Mouse (Mus musculus): ENCODE data around the gene Cd2bp2. TPM values are rescaled to one million over a fixed set of nuclear protein-coding genes. Genes with fewer than 3 reads are reported as not detected.

Cd2bp2 gene
- polyA plus RNA-seq, 1 experiment from 2014 or later = 58.1 TPM

GRCm38 (mm10) chr7:127162546-127162945 lies 33.3 kb downstream of the Cd2bp2 start:
- no peak for ATAC-seq (ENCODE audit: low read depth)
- Histone ChIP-seq H3K9ac (replicated peaks; ENCODE audit: low read depth, low read length) (no peak overlapping the region), H3K4me2 (ENCODE audit: low read depth, low read length) (no peak overlapping the region), H3K4me3 (ENCODE audit: low read depth, low read length) (no peak overlapping the region), H3K27ac (ENCODE audit: low read depth, low read length) (no peak overlapping the region), H3K27me3 (ENCODE audit: control insufficient read depth, insufficient read depth, low read length) (no peaks in the 10 kb centered on the region), H3K9me3 (ENCODE audit: control insufficient read depth, low read length) (no peaks in the 10 kb centered on the region), H3K36me3 (ENCODE audit: control insufficient read depth, insufficient read depth, low read length) (no peaks in the 10 kb centered on the region), H3K4me1 (ENCODE audit: control insufficient read depth, insufficient read depth, low read length) (no peaks in the 10 kb centered on the region)
- 85% methylated on average over 5 of the region's 5 CpGs for WGBS

GRCm38 (mm10) chr7:127157548-127157947 lies 38.3 kb downstream of the Cd2bp2 start:
- no peak for ATAC-seq (ENCODE audit: low read depth)
- Histone ChIP-seq H3K9me3 (ENCODE audit: control insufficient read depth, low read length) (no peaks in the 10 kb centered on the region), H3K36me3 (ENCODE audit: control insufficient read depth, insufficient read depth, low read length) (no peaks in the 10 kb centered on the region), H3K27ac (ENCODE audit: low read depth, low read length) (no peak overlapping the region), H3K4me1 (ENCODE audit: control insufficient read depth, insufficient read depth, low read length) (no peaks in the 10 kb centered on the region), H3K4me2 (ENCODE audit: low read depth, low read length) (no peak overlapping the region), H3K27me3 (ENCODE audit: control insufficient read depth, insufficient read depth, low read length) (no peaks in the 10 kb centered on the region), H3K4me3 (ENCODE audit: low read depth, low read length) (no peak overlapping the region), H3K9ac (replicated peaks; ENCODE audit: low read depth, low read length) (no peak overlapping the region)
- WGBS = 89% methylated on average over 4 of the region's 4 CpGs

GRCm38 (mm10) chr7:127153477-127153876 lies 42.4 kb downstream of the Cd2bp2 start:
- Histone ChIP-seq H3K4me1 (ENCODE audit: control insufficient read depth, insufficient read depth, low read length) (no peaks in the 10 kb centered on the region), H3K9me3 (ENCODE audit: control insufficient read depth, low read length) (no peaks in the 10 kb centered on the region), H3K36me3 (ENCODE audit: control insufficient read depth, insufficient read depth, low read length) (no peaks in the 10 kb centered on the region), H3K4me3 (ENCODE audit: low read depth, low read length) (no peak overlapping the region), H3K9ac (replicated peaks; ENCODE audit: low read depth, low read length) (no peak overlapping the region), H3K4me2 (ENCODE audit: low read depth, low read length) (no peak overlapping the region), H3K27me3 (ENCODE audit: control insufficient read depth, insufficient read depth, low read length) (no peaks in the 10 kb centered on the region), H3K27ac (ENCODE audit: low read depth, low read length) (no peak overlapping the region)
- ATAC-seq (ENCODE audit: low read depth) = no peak
- 84% methylated on average over 3 of the region's 3 CpGs for WGBS

DNA sequence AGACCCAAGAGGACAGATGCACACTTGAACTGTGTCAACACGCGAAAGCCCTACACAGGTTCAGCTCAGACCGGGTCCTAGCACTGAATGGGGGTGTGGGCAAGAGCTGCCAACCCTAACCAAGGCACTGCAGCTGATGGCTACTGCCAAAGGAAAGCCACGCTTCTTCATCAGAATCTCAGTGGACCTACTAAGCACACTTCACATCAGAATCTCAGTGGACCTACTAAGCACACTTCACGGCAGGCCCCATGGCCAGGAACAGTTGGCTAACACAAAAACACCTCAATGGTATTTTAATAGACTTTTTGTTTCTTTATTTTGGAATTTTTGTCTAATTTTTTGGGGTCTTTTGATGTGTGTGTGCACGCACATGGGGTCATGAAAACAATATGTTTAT lies 43.4 kb downstream of the Cd2bp2 start:
- H3K9me3 ChIP-seq (ENCODE audit: control insufficient read depth, low read length) = no peaks in the 10 kb centered on the region
- H3K36me3 ChIP-seq (ENCODE audit: control insufficient read depth, insufficient read depth, low read length) = no peaks in the 10 kb centered on the region
- H3K9ac ChIP-seq (replicated peaks; ENCODE audit: low read depth, low read length) = no peak overlapping the region
- H3K27ac ChIP-seq (ENCODE audit: low read depth, low read length) = no peak overlapping the region
- H3K4me1 ChIP-seq (ENCODE audit: control insufficient read depth, insufficient read depth, low read length) = no peaks in the 10 kb centered on the region
- ATAC-seq (ENCODE audit: low read depth) = no peak
- no peaks in the 10 kb centered on the region for H3K27me3 ChIP-seq (ENCODE audit: control insufficient read depth, insufficient read depth, low read length)
- no peak overlapping the region for H3K4me2 ChIP-seq (ENCODE audit: low read depth, low read length)
- no peak overlapping the region for H3K4me3 ChIP-seq (ENCODE audit: low read depth, low read length)
- 93% methylated on average over 6 of the region's 6 CpGs for WGBS

DNA sequence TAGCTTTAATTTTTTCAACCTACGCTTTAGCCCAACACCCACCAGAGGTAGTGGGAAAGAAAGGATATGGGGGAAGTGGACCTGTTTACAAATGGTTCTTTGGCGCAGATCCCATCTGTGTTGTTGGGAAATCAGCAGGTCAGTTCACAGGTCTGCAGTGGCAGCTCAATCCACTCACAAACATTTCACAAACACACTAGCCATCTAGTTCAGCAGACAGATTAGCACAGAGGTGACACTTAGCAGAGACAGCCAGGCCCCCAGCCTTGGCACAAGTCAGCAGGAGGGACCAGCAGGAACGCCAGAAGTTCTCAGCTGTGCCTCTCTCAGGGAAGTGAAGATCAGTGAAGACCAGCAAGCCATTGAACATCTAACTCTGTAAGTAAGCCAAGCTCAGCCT lies 47.9 kb downstream of the Cd2bp2 start:
- no peaks in the 10 kb centered on the region for H3K9me3 ChIP-seq (ENCODE audit: control insufficient read depth, low read length)
- no peak overlapping the region for H3K4me3 ChIP-seq (ENCODE audit: low read depth, low read length)
- ATAC-seq (ENCODE audit: low read depth) = no peak
- H3K9ac ChIP-seq (replicated peaks; ENCODE audit: low read depth, low read length) = no peak overlapping the region
- WGBS = 79% methylated on average over 3 of the region's 3 CpGs
- H3K27ac ChIP-seq (ENCODE audit: low read depth, low read length) = no peak overlapping the region
- H3K27me3 ChIP-seq (ENCODE audit: control insufficient read depth, insufficient read depth, low read length) = no peaks in the 10 kb centered on the region
- H3K36me3 ChIP-seq (ENCODE audit: control insufficient read depth, insufficient read depth, low read length) = no peaks in the 10 kb centered on the region
- no peak overlapping the region for H3K4me2 ChIP-seq (ENCODE audit: low read depth, low read length)
- H3K4me1 ChIP-seq (ENCODE audit: control insufficient read depth, insufficient read depth, low read length) = no peaks in the 10 kb centered on the region

- no peak overlapping the region for H3K9ac ChIP-seq (replicated peaks; ENCODE audit: low read depth, low read length)
- H3K36me3 ChIP-seq (ENCODE audit: control insufficient read depth, insufficient read depth, low read length) = no peaks in the 10 kb centered on the region
- no peak overlapping the region for H3K4me3 ChIP-seq (ENCODE audit: low read depth, low read length)
- H3K27ac ChIP-seq (ENCODE audit: low read depth, low read length) = no peak overlapping the region
- no peak overlapping the region for H3K4me2 ChIP-seq (ENCODE audit: low read depth, low read length)
- no peaks in the 10 kb centered on the region for H3K4me1 ChIP-seq (ENCODE audit: control insufficient read depth, insufficient read depth, low read length)
- H3K9me3 ChIP-seq (ENCODE audit: control insufficient read depth, low read length) = no peaks in the 10 kb centered on the region
- 60% methylated on average over 2 of the region's 2 CpGs for WGBS
- ATAC-seq (ENCODE audit: low read depth) = no peak
- no peaks in the 10 kb centered on the region for H3K27me3 ChIP-seq (ENCODE audit: control insufficient read depth, insufficient read depth, low read length)
These were observed 49.6 kb downstream of the Cd2bp2 start for GRCm38 (mm10) chr7:127146267-127146603.

DNA sequence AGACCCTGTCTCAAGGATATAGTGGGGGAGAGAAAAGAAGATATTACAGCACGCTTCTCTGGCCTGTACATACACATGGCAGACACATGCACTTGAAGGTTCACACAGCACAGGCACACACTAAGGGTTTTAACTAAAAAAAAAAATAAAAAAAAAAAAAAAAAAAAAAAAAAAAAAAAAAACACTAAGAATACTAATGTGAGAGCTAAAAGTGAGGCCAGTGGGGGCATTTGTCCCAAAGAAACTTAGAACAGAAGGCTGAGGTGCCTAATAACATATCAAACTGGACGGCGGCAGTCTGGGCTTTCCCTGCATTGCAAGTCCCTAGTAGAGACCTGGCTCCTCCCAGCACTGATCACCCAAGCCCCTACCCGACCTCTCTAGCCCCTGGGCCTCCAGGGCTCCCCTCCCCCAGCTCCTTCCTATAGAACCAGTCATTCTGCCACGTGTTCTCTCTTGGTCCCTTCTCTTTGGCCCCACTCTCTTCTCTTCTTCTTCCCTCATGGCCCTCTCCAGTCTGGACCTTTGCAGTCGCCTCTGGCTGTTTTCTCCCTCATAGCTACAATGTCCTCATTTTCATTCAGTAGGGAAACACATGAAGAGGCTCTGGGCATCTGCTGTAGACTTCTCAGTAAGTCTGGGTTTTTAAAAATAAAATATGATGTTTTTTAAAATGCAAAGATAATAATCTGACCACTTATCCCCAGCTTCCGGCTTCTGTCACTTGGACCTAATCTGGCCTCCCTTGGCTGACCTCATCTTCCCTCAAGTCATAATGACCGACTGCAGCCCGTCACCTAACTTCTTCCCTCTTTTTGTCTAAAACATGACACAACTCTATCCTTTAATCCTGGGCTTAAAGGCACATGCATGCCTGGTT lies 50.2 kb downstream of the Cd2bp2 start:
- Histone ChIP-seq H3K4me1 (ENCODE audit: control insufficient read depth, insufficient read depth, low read length) (no peaks in the 10 kb centered on the region), H3K27me3 (ENCODE audit: control insufficient read depth, insufficient read depth, low read length) (no peaks in the 10 kb centered on the region), H3K36me3 (ENCODE audit: control insufficient read depth, insufficient read depth, low read length) (no peaks in the 10 kb centered on the region), H3K9ac (replicated peaks; ENCODE audit: low read depth, low read length) (no peak overlapping the region), H3K27ac (ENCODE audit: low read depth, low read length) (no peak overlapping the region), H3K9me3 (ENCODE audit: control insufficient read depth, low read length) (no peaks in the 10 kb centered on the region), H3K4me2 (ENCODE audit: low read depth, low read length) (no peak overlapping the region), H3K4me3 (ENCODE audit: low read depth, low read length) (no peak overlapping the region)
- no peak for ATAC-seq (ENCODE audit: low read depth)
- 60% methylated on average over 9 of the region's 9 CpGs for WGBS

DNA sequence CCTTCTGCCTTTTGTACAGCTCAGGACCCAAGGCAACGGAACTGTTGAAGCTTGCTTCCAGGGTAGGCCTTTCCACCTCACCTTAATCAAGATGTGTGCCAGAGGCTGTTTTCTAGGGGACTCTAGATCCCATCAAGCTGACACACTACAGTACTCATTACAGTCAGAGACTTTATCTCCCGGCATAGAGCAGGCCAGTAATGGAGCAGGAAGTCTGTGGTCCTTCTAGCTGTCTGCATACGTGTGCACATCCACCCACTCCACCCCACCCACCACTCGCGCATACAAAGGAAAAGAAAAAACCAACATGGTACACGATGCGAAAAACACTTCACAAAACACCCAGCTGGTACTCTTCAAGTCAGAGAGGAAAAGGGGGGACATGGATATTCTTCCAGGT lies 51.4 kb downstream of the Cd2bp2 start:
- H3K4me2 ChIP-seq (ENCODE audit: low read depth, low read length) = no peak overlapping the region
- 90% methylated on average over 7 of the region's 7 CpGs for WGBS
- ATAC-seq (ENCODE audit: low read depth) = no peak
- H3K27ac ChIP-seq (ENCODE audit: low read depth, low read length) = no peak overlapping the region
- no peaks in the 10 kb centered on the region for H3K9me3 ChIP-seq (ENCODE audit: control insufficient read depth, low read length)
- H3K27me3 ChIP-seq (ENCODE audit: control insufficient read depth, insufficient read depth, low read length) = no peaks in the 10 kb centered on the region
- no peak overlapping the region for H3K9ac ChIP-seq (replicated peaks; ENCODE audit: low read depth, low read length)
- no peak overlapping the region for H3K4me3 ChIP-seq (ENCODE audit: low read depth, low read length)
- H3K4me1 ChIP-seq (ENCODE audit: control insufficient read depth, insufficient read depth, low read length) = no peaks in the 10 kb centered on the region
- H3K36me3 ChIP-seq (ENCODE audit: control insufficient read depth, insufficient read depth, low read length) = no peaks in the 10 kb centered on the region

- no peaks in the 10 kb centered on the region for H3K36me3 ChIP-seq (ENCODE audit: control insufficient read depth, insufficient read depth, low read length)
- no peak overlapping the region for H3K27ac ChIP-seq (ENCODE audit: low read depth, low read length)
- ATAC-seq (ENCODE audit: low read depth) = no peak
- H3K9ac ChIP-seq (replicated peaks; ENCODE audit: low read depth, low read length) = no peak overlapping the region
- H3K4me3 ChIP-seq (ENCODE audit: low read depth, low read length) = no peak overlapping the region
- no peaks in the 10 kb centered on the region for H3K9me3 ChIP-seq (ENCODE audit: control insufficient read depth, low read length)
- H3K4me1 ChIP-seq (ENCODE audit: control insufficient read depth, insufficient read depth, low read length) = no peaks in the 10 kb centered on the region
- WGBS = 88% methylated on average over 4 of the region's 4 CpGs
- H3K27me3 ChIP-seq (ENCODE audit: control insufficient read depth, insufficient read depth, low read length) = no peaks in the 10 kb centered on the region
- no peak overlapping the region for H3K4me2 ChIP-seq (ENCODE audit: low read depth, low read length)
These were observed 53.2 kb downstream of the Cd2bp2 start for GRCm38 (mm10) chr7:127142666-127143065.
